Mouse (Mus musculus): ENCODE measurements around the gene Ift80.

DNA sequence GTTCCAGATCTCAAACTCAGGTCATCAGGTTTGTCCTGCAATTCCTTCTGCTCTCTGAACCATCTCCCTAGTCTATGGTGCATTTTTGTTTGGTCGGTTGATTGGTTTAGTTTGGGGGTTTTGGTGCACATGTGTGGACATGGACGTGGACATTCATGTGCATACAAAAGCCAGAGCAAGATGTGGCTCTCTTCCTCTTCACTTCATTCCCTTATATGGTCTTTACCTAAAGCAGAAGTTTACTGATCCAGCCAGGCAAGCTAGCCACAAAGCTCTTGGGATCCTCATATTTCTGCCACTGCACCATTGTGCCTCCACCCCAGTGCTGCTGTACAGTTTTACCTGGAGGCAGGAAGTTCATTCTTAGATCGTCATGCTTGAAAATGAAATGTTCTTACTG is 12.8 kb upstream of the Ift80 start:
- TF ChIP-seq CTCF (conservative IDR thresholded peaks at IDR 0.05; ENCODE audit: low read length) (no peak), NANOG (IDR thresholded peaks at IDR 0.05; ENCODE audit: borderline replicate concordance, low read length) (no peak), POU5F1 (IDR thresholded peaks at IDR 0.05; ENCODE audit: borderline replicate concordance, low read length) (no peak)
